Mouse (Mus musculus): ENCODE measurements around the gene Psmd11.
"Not testable (repeated sequence)": the region's sequence is repeated elsewhere in the genome, so short reads cannot be mapped to it uniquely, and the experiment has no call there.

Psmd11 gene

DNA sequence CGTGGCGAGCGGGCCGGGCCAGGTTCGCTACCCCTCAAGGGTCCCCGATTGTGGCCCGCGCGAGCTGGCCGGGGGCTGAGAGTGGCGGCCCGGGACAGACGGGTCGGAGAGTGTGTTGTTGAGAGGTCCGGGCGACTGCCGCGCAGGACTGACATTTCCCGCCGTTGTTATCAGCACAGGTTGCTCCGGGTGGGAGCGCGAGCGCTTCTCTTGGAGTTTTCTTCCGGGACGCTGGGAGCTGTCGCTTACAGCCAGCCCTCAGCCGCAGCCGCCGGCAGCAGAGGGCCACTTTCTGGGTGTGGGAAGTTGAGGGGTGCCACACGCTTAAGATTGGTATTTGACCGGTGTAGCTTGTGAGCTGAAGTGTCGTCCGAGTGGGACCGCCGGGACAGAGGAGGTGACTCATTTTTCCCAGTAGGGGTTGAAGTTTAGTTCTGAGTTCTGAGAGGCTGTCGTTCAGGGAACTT is 627 bp downstream of the Psmd11 start:
- peak; percentile 34 for DNase-seq (ENCODE audit: low spot score)

DNA sequence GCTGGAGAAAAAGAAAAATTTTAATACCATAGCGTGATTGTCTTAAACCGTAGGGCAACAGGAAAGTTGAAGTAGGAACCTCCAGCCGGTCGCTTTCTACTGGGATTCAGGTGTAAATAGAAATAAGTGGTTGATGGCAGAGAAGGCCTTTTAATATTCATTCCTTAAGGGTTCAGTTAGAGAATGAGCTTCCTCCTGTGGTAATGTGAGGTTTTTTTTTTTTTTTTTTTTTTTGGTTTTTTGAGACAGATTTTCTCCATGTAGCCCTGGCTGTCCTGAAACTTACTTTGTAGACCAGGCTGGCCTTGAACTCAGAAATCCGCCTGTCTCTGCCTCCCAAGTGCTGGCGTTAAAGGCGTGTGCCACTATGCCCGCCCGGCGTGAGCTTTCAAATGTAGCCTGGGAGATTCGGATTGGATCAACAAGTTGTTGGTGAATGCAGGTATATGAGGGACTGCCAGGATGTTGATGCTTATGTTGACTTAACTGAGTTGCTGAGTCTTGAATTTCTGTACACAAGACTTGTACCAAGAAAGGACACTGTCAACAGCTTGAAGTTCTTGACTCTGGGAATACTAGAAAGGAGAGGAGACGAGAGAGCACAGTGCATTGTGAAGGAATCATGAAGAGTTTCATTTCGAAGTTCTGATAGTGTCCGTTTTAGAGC is 1.2 kb downstream of the Psmd11 start:
- no peak for DNase-seq (ENCODE audit: low spot score)

DNA sequence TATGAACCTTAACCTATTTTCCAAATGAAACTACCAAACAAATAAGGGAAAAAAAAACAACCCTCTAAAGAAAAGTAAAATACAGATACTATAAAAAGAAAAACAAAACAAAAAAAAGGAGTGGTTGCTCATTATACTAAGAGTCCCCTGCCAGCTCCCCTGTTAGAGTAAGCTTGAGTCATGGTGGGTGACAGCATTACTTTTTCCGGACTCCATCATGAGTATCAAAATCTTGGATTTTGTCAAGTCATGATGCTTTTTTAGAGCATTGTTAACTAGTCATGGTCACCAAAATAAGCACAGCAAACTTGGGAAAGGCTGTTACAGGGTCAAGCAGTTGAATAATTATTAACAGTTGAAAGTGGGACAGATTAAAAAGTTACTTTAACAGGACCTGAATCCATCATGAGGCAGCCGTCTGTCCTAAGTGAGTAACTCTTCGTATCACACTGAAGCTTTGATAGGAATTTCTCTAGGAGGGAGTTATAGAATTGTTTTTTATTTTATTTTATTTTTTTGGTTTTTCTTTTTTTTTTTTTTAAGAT is 2.0 kb downstream of the Psmd11 start:
- DNase-seq (ENCODE audit: low spot score), result no peak

DNA sequence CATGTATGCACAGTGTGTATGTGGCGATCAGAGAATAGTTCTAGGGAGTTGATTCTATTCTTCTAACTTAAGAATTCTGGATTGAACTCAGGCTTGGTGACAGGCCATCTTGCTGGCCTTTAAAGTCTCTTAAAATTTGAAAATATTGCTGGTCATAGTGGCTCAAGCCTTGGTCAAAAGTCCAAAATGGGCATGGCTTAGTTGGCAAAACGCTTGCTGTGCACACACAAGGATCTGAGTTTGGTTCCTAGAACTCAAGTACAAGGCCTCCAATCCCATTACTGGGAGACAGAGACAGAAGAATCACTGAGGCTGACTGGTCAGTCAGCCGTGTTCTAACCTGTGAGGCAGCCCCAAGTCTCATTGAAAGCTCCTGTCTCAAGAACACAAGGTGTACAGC is 18.5 kb downstream of the Psmd11 start:
- no peak for DNase-seq (ENCODE audit: low spot score)

DNA sequence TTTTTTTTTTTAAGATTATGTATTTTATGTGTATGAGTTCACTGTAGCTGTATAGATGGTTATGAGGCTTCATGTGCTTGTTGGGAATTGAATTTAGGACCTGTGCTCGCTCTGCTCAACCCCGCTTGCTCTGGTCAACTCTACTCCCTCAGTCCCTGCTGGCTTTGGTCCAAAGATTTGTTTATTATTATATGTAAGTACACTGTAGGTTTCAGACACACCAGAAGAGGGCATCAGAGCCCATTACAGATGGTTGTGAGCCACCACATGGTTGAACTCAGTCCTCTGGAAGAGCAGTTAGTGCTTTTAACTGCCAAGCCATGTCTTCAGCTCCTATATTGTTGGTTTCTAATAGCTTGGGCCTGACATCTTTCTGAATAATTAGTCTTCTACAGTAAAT is 21.4 kb downstream of the Psmd11 start:
- no peak for DNase-seq (ENCODE audit: low spot score)

DNA sequence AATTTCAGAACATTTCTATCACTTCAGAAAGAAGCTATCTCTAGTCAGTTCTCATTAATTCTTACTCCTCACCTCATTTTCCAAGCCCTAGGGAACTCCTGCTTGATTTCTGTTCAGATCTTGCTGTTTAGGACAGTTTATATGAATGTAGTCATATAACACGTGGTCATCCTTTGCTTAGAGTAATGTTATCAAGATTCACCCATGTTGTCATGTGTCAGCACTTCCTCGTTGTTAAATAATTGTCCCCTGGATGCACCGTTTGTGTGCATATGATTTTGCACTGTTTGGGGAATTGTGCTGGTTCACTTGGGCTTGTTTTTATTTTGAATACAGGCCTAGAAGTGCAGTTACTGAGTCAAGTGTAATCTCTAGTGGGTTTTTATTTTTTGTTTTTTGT is 23.8 kb downstream of the Psmd11 start:
- no peak for DNase-seq (ENCODE audit: low spot score)

DNA sequence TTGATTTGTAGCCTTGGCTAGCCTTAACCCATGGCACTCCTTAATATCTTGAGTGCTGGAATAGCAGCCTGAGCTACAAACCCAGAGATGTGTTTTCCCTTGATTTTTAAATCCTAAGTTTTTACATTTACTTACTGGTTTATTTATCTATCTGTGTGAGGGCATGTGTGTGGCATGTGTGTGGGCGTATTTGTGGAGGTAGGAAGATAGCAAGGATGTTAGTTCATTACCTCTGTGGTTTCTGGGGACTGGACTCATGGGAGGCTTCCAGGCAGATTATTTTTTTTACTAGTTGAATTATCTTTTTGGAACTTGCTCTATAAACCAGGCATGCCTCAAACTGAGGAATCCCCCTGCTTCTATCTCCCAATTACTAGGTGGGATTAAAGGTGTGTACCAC is 24.8 kb downstream of the Psmd11 start:
- DNase-seq (ENCODE audit: low spot score), result no peak

DNA sequence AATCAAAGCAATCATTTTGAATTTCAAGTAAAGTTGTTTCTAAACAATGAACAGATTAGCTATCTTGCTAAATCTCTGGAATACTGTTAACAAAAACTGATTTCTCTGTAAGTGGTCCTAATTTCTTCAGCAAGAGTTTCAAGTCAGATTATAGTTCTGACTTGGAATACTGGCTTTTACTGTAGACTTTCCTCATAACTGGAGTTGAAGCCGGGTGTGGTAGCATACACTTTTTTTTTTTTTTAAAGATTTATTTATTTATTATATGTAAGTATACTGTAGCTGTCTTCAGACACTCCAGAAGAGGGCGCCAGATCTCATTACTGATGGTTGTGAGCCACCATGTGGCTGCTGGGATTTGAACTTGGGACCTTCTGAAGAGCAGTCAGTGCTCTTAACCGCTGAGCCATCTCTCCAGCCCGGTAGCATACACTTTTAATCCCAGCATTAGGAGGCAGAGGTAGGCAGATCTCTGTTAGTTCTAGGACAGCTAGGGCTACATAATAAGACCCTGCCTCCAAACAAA is 35.3 kb downstream of the Psmd11 start:
- DNase-seq (ENCODE audit: low spot score), result not testable (repeated sequence)

DNA sequence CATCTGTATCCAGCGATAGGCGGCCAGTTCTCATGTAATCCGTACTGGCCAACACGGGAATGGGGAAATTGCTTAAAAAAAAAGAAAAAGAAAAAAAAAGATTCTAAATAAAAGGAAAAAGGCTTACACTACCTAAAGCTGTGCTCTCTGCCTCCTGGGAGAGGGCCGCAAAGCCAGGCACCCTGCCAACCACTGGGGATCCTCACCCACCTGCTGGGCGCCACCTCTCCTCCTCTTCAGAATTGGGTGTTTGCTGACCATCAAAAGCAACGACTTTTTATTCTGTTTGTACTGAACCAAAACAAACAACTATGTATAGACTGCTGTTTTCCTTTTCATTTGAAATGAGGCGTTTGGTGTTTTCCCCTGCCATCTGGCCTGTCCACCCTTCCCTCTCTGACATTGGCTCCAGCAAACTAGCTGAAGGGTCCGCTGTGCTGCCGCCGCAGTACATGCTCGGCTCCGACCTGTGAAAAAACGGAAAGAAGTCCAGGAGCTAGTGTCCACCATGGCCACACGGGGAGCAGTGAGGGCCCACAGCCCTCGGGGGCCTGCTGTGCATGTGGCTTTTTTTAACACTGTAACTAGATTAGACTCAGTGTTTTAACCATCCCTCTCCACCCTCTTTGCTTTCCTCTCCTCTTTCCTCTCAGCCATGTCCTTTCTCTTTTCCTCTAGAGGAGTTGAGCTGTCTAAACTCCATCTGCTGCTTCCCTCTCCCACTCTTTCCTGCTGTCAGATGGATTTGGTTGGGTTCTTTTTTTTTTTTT is 43.6 kb downstream of the Psmd11 start:
- DNase-seq (ENCODE audit: low spot score), result no peak

DNA sequence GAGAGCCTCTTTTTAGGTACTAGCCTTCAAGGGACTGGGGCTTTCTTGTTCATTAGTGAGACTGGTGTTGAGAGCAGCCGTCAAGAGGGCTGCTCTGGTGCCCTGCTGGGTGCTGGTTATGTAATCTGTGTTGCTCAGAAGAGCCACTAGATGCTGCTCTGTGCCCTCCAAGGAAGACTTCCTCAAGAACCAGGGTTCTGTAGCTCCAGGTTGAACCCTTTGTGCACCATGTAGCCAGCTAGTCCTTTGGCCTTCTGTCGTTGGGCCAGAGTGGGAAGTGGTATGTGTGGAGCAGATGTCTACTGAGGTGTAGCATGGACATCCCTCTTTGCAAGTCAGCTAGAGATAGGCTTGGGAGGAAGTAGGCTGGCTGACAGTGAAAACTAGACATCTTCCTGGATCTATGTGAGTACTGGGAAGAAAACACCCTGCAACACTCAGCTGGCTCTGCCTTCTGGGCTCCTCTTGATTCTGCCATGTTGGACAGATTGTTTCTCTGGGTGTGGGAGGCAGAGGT is 45.8 kb downstream of the Psmd11 start:
- DNase-seq (ENCODE audit: low spot score), result no peak

DNA sequence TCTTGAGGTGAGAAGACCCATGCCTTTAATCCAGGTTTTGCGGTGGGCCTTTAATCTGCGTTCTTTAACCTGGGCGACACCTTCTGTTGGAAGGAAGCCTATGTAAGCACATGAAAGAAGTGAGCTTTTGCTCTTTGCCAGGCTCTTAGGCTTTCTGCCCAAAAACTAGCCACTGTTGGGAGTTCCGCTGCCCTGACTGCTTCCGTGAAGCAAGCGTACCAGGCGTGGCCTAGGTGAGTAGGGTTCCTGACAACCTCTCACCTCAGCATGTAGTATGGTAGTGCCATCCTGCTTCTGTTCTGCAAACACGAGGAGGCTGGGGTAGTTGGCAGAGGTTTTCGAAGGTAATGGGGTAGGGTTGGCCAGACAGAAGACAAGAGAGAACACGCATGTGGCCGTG is 46.4 kb downstream of the Psmd11 start:
- DNase-seq (ENCODE audit: low spot score), result no peak

DNA sequence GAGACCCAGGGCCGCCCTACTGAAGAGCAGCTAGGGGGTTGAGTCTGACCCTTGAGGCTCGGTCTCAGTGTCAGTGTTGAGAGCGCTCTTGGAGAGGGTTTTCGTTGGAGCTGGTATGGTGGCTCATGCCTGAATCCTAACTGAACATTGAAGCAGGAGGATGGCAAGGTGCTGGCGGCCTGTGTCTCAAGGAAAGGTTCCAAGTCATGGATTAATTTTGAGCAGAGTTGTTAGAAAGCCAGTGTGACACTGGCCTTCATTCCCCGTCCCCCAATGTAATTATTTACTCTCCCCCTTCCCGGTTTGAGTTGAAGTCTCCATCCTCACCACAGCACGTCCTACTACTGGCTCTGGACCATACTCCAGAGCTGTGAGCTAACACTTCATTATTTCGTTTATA is 47.1 kb downstream of the Psmd11 start:
- no peak for DNase-seq (ENCODE audit: low spot score)

DNA sequence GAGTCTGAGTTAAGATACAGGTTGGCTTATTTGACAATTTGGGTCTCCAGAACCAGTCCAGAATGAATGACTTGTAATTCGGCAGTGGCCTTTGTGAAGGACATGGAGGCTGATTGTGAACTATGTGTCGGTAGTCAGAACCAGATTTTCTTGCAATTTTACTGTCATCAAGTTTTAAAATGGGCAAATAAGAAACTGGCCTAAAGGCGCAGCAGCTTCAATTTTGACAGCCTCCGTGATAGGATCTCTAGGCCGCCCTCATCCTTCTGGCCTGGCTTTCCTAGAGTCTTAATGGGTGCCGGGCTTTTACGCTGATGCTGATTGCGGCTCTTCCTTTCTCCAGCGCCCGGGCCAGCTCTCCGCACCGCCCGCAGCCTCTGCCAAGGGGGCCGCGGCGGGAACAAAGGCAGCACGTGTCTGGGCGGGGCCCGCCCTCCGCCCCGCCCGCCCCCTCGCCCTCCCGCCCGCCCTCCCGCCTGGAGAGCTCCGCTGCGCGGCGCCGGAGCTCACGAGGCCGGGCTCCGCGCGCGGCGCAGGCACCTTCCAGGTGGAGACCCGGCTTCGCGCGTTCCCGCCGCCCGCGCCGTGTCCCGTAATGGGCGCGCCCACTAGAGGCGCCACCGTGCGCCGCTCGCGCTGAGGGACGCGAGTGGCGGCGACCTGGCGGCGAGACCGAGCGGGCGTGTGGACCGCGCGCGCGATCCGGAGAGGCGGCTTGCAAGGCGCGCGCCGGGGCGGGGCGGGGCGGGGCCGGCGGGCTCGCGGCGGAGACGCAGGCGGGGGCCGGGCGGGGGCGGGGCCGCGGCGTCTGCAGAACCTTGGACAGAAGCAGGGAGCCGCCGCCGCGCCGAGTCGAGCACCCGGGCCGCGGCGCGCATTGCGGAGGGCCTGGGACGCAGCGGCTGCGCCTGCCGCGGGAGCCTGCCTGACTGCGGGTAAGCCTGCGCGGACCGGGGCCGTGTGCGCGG is 48.1 kb downstream of the Psmd11 start, which contains the start of gene Cdk5r1:
Gene Cdk5r1, plus strand, starts transcription at position 802 of the 968 bp plus-strand sequence.
- peak; percentile 75 for DNase-seq (ENCODE audit: low spot score)

DNA sequence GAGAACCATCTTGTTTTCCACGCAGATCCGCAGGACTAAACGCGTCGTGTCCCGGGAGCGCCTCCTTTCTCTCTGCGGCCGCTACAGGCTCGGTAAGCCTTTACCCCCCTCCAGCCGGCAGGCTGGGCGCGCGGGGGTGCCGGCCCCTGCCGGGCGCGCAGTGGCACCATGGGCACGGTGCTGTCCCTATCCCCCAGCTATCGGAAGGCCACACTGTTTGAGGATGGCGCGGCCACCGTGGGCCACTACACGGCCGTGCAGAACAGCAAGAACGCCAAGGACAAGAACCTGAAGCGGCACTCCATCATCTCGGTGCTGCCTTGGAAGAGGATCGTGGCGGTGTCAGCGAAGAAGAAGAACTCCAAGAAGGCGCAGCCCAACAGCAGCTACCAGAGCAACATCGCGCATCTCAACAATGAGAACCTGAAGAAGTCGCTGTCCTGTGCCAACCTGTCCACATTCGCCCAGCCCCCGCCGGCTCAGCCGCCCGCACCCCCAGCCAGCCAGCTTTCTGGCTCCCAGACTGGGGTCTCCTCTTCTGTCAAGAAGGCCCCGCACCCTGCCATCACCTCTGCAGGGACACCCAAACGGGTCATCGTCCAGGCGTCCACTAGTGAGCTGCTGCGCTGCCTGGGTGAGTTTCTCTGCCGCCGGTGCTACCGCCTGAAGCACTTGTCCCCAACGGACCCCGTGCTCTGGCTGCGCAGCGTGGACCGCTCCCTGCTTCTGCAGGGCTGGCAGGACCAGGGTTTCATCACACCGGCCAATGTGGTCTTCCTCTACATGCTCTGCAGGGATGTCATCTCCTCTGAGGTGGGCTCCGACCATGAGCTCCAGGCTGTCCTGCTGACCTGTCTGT is 49.2 kb downstream of the Psmd11 start:
- no peak for DNase-seq (ENCODE audit: low spot score)

DNA sequence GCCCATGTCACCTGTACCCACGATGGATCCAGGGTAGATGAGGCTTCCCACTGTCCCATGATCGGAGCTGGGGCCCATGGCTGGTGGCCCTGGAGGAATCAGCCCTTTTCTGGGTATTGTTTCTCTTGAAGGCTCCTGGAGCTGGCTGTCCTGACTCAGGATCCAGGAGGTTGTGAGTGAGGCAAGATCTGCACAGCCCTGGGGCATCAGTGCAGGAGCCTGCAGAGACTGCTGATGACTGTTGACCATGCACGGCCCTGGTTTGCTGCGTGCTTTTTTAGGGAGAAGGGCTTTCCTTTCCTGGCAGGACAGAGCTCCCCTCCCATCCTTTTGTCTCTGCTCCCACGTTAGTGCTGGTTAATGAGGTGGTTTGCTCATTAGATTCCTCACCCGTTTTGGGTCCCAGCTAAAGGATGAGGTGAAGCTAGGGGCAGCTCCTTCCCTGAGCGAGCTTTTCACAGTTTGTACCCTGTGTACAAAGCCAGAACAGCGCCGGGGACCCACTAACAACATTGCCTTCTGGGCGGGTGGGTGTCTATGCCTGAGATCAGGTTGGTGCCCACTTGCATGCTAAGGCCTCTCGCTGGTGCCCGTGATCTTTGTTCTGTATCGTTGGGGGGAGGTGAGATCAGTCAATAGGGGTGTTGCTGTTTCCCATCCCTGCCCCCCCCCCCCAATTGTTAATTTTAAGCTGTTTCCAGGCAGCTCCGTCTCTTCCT is 50.4 kb downstream of the Psmd11 start:
- DNase-seq (ENCODE audit: low spot score), result no peak

DNA sequence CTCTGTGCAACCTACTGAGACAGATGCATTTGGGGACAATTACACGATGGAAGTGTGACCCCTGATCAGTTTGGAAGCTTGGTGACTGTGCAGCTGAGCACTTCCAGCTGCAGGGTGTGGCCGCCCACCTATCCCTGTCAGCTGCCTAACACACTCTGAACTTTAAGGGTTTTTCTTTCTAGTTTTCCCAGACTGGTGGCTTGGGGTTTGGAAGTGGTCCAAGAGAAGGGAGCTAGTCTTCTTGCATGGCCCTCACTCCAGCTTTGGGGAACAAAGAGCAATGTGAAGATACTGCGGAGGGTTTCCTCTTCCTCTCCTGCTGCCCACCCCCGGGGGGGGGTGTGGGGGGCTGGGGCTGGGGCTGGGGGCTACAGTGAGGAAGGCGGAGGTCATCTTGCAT is 51.0 kb downstream of the Psmd11 start:
- DNase-seq (ENCODE audit: low spot score), result no peak

DNA sequence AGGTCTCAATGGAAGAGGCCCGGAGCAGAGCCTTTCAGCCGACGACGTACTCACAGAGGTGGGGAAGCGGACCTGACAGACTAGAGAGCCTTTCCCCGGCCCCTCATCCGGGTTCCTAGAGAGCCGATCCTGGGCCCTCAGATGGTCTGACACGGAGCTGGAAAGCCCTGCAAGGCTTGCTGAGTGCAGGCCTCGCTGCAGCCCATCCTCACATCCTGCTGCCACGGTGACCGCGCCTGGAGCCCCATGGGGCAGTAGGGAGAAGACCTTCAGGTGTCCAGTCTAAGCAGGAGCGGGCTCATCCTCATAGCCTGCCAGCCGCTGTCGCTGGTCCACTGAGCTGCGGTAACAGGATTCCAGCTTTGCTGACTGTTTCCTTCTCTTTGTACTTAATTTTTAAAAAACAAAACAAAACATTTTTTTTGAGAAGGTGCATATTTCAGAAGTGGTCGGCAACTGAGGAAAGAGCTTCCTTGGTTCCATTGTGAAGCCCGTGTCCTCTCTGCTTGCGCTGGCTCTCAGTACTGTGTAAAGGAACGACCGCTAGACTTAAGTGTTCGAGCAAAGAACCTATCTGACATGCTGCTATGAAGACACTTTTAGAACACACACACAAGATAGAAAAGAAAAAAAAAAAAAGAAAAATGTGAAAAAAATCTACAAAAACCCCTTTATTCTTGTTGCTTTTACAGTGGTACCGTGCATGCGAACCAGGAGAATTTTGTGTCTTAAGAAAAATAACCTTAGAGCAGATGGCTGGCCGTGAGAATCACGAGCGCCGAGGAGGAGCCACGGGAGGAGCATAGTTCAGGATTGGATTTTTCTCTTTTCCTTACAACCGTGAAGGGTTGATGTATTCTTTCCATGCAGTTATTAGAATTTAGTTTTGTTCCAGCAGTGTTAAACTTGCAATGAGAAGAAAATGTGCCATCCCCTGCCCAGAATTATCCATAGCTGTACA is 51.8 kb downstream of the Psmd11 start:
- no peak for DNase-seq (ENCODE audit: low spot score)

DNA sequence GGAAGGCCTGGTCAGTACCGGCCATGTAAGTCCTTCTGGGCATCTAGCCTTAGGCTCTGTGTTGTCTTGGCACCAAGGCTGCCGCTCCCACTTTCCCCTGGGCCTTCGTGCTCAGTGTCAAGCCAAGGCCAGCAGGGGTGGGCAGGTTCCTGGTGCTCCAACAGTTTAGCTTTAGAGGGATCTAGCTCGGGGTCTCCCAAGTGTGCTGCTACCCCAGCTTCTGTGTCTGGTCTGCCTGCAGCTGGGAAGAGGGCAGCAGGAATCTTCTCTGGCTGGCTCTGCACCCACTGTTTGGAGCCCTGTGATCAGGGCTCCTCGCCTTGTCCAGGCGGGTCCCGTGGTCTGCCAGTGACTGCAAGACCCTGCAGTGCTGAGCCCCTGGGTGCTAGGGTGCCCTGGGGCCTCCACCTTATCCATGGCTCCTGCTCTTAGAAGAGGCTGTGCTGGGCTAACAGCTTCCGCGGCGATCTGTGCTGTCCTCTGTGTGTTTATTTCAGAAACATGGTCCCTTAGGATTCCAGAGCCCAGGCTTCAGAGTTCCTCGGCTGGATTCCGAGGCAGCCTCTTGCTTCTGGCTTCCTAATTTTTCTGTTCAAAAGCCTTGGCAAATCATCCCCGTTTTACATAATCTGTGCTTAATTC is 53.1 kb downstream of the Psmd11 start:
- DNase-seq (ENCODE audit: low spot score), result no peak
